Mouse (Mus musculus): ENCODE measurements around the gene Ntn5. TPM values are rescaled to one million over a fixed set of nuclear protein-coding genes. Genes with fewer than 3 reads are reported as not detected.

Ntn5 gene
- polyA plus RNA-seq, 1 experiment from 2014 or later = 0.80 TPM

DNA sequence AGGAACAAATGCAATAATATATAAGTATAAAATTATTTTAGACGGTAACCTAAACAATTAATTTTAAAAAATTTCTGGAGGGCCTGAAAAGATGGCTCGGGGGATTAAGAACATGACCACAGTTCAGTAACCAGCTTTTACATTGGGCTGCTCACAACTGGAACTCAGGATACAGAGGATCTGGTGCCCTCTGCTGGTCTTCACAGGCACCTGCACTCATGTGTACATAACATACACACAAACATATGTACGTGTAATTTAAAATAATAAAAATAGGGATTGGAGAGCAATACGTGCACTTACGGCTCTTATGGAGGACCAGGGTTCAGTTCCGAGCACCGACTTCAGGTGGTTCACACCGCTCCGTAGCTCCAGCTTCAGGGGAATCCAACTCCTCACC lies 14.9 kb upstream of the Ntn5 start:
- Histone ChIP-seq H3K4me2 (ENCODE audit: low read length) (no peak overlapping the region), H3K27ac (ENCODE audit: low read depth) (no peak overlapping the region), H3K36me3 (ENCODE audit: control insufficient read depth, insufficient read depth, low read length) (no peaks in the 10 kb centered on the region), H3K4me1 (replicated peaks; ENCODE audit: control insufficient read depth, insufficient read depth, low read length) (peaks cover 10% of the 10 kb centered on the region; the same call in 1 of the 2 replicates), H3K9me3 (ENCODE audit: control insufficient read depth, low read length) (no peaks in the 10 kb centered on the region), H3K27me3 (replicated peaks; ENCODE audit: control insufficient read depth, insufficient read depth, low read length) (no peaks in the 10 kb centered on the region), H3K4me3 (ENCODE audit: low read depth, low read length) (no peak overlapping the region), H3K9ac (ENCODE audit: low read length) (no peak overlapping the region)
- 95% methylated on average over 9 of the region's 9 CpGs for WGBS
- DNase-seq (ENCODE audit: low spot score) (no peak), ATAC-seq (replicated peaks; ENCODE audit: low FRiP score, low TSS enrichment, low read depth) (no peak)

DNA sequence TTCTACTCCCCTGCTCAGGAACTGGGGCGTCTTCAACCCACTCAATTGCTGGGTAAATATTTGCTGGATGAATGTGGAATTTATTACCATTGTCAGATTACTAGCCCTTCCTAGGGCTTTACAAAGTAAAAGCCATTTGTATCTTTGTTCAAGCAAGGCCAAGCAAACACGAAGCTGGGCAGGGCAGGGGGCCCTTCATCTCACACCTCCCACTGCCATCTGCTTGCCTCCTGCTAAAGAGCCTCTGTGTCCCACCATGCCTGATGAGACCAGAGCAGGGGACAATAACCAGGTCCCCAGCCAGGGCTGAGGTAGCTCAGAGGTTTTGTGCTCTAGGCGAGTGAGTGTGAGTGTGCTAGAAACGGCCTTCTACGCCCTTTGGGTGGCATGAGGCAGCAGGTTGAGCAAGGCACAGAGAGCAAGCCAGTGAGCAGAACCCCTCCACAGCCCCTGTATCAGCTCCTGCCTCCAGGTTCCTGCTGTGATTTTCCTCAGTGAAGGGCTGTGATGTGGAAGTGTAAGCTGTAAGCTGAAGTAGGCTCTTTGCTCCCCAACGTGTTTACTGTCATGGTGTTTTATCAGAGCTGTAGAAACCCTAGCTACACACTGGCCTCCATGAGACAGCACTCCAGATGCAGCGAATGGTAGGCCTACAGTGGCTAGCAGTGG lies 6.1 kb upstream of the Ntn5 start:
- H3K9ac ChIP-seq (ENCODE audit: low read length) = no peak overlapping the region
- DNase-seq (ENCODE audit: low spot score) (peak; percentile 60), ATAC-seq (replicated peaks; ENCODE audit: low FRiP score, low TSS enrichment, low read depth) (peak; percentile 64; the same call in 1 of the 2 replicates)
- no peak overlapping the region for H3K4me3 ChIP-seq (ENCODE audit: low read depth, low read length)
- no peak overlapping the region for H3K4me2 ChIP-seq (ENCODE audit: low read length)
- no peaks in the 10 kb centered on the region for H3K27me3 ChIP-seq (replicated peaks; ENCODE audit: control insufficient read depth, insufficient read depth, low read length)
- H3K4me1 ChIP-seq (replicated peaks; ENCODE audit: control insufficient read depth, insufficient read depth, low read length) = peaks cover 9% of the 10 kb centered on the region
- peak overlapping the region; percentile 8 for H3K27ac ChIP-seq (ENCODE audit: low read depth)
- no peaks in the 10 kb centered on the region for H3K9me3 ChIP-seq (ENCODE audit: control insufficient read depth, low read length)
- no peaks in the 10 kb centered on the region for H3K36me3 ChIP-seq (ENCODE audit: control insufficient read depth, insufficient read depth, low read length)
- 52% methylated on average over 7 of the region's 7 CpGs for WGBS

DNA sequence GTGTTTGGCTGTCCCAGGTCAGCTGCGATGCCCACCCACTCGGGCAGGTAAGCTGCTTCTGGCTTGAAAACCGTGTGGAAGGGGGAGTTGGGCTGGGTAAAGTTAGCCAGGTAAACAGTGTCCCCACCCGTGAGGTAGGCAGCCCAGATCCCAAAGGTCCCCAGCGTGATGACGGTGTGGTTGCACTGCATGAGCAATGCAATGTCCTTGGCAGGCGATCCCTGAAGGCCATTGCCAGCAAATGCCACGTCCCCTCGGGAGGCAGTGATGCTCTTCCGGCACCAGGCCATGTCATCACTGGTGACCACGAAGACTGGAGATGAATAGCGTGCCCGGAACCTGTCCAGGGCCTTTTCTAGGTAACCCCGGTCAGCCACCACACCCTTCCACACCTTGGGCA lies 5.3 kb upstream of the Ntn5 start:
- DNase-seq (ENCODE audit: low spot score) (no peak), ATAC-seq (replicated peaks; ENCODE audit: low FRiP score, low TSS enrichment, low read depth) (no peak)
- Histone ChIP-seq H3K36me3 (ENCODE audit: control insufficient read depth, insufficient read depth, low read length) (no peaks in the 10 kb centered on the region), H3K4me2 (ENCODE audit: low read length) (no peak overlapping the region), H3K4me1 (replicated peaks; ENCODE audit: control insufficient read depth, insufficient read depth, low read length) (peaks cover 9% of the 10 kb centered on the region), H3K4me3 (ENCODE audit: low read depth, low read length) (no peak overlapping the region), H3K9me3 (ENCODE audit: control insufficient read depth, low read length) (no peaks in the 10 kb centered on the region), H3K9ac (ENCODE audit: low read length) (no peak overlapping the region), H3K27me3 (replicated peaks; ENCODE audit: control insufficient read depth, insufficient read depth, low read length) (no peaks in the 10 kb centered on the region), H3K27ac (ENCODE audit: low read depth) (no peak overlapping the region)
- WGBS = 92% methylated on average over 14 of the region's 14 CpGs

DNA sequence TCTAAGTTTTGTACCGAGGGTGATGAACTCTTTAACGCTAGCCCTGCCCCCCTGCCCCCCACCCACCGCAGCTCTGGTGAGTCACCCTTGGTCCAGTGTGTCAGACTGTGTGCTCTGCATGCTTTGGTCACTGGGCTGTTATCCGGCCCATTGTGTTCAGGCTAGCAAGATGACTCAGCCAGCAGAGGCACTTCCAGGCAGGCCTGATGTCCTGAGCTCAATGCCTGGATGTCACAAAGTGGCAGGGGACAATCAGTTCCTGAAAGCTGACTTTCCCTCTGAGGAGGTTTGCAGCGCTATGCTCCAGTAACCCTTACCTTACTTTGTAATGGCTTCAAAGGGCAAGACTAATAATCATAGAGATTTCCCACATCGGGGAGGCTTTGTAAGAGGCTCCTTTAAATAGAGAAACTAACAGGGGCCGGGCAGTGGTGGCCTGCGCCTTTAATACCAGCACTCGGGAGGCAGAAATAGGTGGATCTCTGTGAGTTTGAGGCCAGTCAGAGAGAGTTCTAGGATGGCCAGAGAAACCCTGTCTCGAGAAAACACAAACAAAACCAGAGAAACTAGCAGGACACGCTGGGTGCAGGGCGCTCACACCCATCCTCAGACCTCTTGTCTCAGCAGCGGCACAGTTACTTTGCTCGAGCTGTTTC lies 3.7 kb upstream of the Ntn5 start:
- Histone ChIP-seq H3K4me1 (replicated peaks; ENCODE audit: control insufficient read depth, insufficient read depth, low read length) (peaks cover 10% of the 10 kb centered on the region), H3K36me3 (ENCODE audit: control insufficient read depth, insufficient read depth, low read length) (no peaks in the 10 kb centered on the region), H3K4me3 (ENCODE audit: low read depth, low read length) (no peak overlapping the region), H3K9ac (ENCODE audit: low read length) (no peak overlapping the region), H3K9me3 (ENCODE audit: control insufficient read depth, low read length) (no peaks in the 10 kb centered on the region), H3K27me3 (replicated peaks; ENCODE audit: control insufficient read depth, insufficient read depth, low read length) (no peaks in the 10 kb centered on the region), H3K4me2 (ENCODE audit: low read length) (no peak overlapping the region), H3K27ac (ENCODE audit: low read depth) (no peak overlapping the region)
- ATAC-seq (replicated peaks; ENCODE audit: low FRiP score, low TSS enrichment, low read depth) = no peak
- 71% methylated on average over 14 of the region's 14 CpGs for WGBS
- DNase-seq (ENCODE audit: low spot score) = no peak

DNA sequence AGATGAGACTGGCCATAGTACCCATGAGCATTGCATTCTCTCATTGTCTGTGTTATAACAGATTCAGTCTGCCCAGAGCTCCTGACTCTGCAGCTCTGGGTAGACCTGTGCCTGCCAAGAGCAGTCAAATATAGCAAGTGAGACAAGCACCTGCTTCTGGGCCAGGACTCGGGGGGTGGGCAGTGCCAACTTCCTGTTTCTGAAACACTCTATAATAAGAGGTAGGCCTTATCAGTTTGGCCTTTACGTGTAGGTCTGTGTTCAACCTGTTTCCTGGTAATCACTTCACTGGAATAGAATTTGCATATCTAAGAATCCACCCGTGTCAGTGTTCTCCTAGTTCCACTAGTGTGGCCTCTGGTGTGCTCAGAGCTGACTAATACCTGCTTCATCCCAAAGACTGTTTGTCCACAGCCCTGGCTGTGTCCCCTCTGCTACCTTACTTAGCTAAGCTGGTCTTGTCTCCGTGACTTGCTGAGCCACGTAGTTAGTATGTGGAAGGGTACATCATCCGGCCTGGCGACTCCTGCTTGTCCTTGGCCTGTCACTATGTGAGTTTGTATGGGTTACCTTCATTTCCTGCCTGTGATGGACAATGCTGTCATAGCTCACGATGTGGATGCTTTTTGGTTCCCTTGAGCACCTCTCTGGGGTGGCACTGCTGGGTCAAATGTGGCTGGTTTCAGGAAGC lies 2.6 kb upstream of the Ntn5 start:
- H3K9ac ChIP-seq (ENCODE audit: low read length) = no peak overlapping the region
- H3K9me3 ChIP-seq (ENCODE audit: control insufficient read depth, low read length) = no peaks in the 10 kb centered on the region
- no peaks in the 10 kb centered on the region for H3K27me3 ChIP-seq (replicated peaks; ENCODE audit: control insufficient read depth, insufficient read depth, low read length)
- 74% methylated on average over 8 of the region's 8 CpGs for WGBS
- no peak overlapping the region for H3K4me2 ChIP-seq (ENCODE audit: low read length)
- no peaks in the 10 kb centered on the region for H3K36me3 ChIP-seq (ENCODE audit: control insufficient read depth, insufficient read depth, low read length)
- no peak for DNase-seq (ENCODE audit: low spot score)
- H3K27ac ChIP-seq (ENCODE audit: low read depth) = no peak overlapping the region
- peaks cover 21% of the 10 kb centered on the region for H3K4me1 ChIP-seq (replicated peaks; ENCODE audit: control insufficient read depth, insufficient read depth, low read length)
- H3K4me3 ChIP-seq (ENCODE audit: low read depth, low read length) = no peak overlapping the region
- ATAC-seq (replicated peaks; ENCODE audit: low FRiP score, low TSS enrichment, low read depth) = no peak

DNA sequence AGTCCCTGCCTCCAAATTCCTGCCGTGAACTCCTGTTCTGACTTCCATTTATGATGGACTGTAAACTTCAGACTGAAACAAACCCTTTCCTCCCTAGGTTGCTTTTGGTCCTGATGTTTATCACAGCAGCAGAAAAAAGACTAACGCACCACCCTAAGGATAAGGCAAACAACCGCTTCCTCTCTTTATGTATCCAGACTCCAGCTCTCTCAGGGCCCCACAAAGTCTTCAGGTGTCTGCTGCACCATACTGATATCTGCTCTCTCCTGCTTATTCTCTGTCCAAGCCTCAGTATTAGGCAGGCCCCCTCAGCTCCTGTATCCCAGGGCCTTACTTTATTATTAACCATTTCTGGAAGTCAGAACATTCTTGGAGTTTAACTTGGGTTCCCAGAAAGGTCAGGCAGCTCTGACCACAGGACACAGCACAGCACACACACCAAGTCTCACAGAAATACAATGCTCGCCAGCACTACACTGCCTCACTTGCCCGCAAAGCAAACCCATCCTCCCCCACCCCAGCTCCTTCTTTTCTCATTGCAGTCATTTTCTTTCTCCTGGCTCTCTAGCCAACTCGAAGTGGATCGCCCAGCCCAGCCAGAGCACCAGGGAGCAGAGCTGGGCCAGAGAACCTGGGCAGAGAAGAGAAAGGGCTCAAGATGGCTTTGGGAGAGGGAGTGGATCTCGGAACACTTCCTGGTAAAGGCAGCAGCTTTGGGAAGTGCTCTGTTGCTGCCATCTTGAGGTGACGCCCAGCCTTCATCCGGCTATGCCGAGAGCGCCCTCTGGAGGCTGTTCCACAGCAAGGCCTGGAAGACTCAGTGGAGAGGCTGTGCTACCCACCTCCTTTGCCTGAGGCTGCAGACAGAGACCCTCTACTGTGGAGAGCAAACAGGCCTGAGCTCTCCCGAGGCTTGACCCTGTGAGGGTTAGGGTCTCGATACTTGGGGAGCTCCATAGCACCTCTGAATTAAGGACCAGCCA lies 1.4 kb upstream of the Ntn5 start:
- 28% methylated on average over 14 of the region's 14 CpGs for WGBS
- Histone ChIP-seq H3K27me3 (replicated peaks; ENCODE audit: control insufficient read depth, insufficient read depth, low read length) (no peaks in the 10 kb centered on the region), H3K4me2 (ENCODE audit: low read length) (peak overlapping the region; percentile 35; the same call in 1 of the 2 replicates), H3K4me3 (ENCODE audit: low read depth, low read length) (no peak overlapping the region; the same call in 1 of the 2 replicates), H3K9ac (ENCODE audit: low read length) (no peak overlapping the region), H3K9me3 (ENCODE audit: control insufficient read depth, low read length) (no peaks in the 10 kb centered on the region), H3K36me3 (ENCODE audit: control insufficient read depth, insufficient read depth, low read length) (no peaks in the 10 kb centered on the region), H3K27ac (ENCODE audit: low read depth) (no peak overlapping the region), H3K4me1 (replicated peaks; ENCODE audit: control insufficient read depth, insufficient read depth, low read length) (peaks cover 24% of the 10 kb centered on the region)
- ATAC-seq (replicated peaks; ENCODE audit: low FRiP score, low TSS enrichment, low read depth) = peak; percentile 48
- peak; percentile 91 for DNase-seq (ENCODE audit: low spot score)

DNA sequence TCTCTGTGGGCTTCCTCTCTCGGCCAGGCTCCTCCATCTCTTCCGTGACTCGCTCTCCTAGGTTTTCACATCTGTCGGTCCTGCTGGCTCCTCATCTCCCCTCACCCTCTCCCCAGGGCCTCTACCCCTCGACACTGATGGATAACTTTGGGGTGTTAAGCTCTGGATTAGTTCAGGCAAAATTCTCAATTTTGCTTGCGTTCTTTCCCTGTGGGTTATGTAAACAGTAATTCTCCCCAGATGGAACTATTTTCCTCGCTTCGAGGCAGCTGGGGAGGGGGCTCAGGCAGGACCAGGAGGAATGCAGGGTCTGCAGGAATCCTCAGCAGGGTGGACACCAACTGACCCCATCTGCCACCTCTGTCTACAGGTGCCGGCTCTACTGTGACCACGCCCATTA lies 2.0 kb downstream of the Ntn5 start:
- H3K4me2 ChIP-seq (ENCODE audit: low read length) = peak overlapping the region; percentile 31
- H3K9ac ChIP-seq (ENCODE audit: low read length) = peak overlapping the region; percentile 21; the same call in 1 of the 2 replicates
- ATAC-seq (replicated peaks; ENCODE audit: low FRiP score, low TSS enrichment, low read depth) = no peak

DNA sequence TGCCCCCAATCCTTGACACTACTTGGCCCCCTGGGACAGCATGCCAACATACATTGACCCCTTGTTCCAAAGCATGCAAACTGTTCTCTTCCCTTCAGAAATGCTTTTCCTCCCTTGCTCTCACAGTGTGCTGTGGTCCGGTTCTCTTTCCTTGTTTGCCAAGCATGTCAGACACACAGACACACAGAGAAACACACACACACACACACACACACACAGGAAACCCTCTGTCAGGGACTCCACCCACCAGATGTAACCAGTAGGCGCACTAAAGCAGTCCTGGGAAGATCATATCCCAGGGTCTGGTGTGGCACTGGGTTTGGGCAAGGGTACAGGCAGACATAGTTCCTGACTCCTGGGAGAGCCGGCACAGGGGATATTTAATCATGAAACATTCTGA lies 3.0 kb downstream of the Ntn5 start:
- Histone ChIP-seq H3K4me3 (ENCODE audit: low read depth, low read length) (no peak overlapping the region), H3K27me3 (replicated peaks; ENCODE audit: control insufficient read depth, insufficient read depth, low read length) (no peaks in the 10 kb centered on the region), H3K27ac (ENCODE audit: low read depth) (no peak overlapping the region), H3K4me1 (replicated peaks; ENCODE audit: control insufficient read depth, insufficient read depth, low read length) (peaks cover 22% of the 10 kb centered on the region), H3K9ac (ENCODE audit: low read length) (no peak overlapping the region), H3K36me3 (ENCODE audit: control insufficient read depth, insufficient read depth, low read length) (no peaks in the 10 kb centered on the region), H3K9me3 (ENCODE audit: control insufficient read depth, low read length) (no peaks in the 10 kb centered on the region), H3K4me2 (ENCODE audit: low read length) (no peak overlapping the region)
- ATAC-seq (replicated peaks; ENCODE audit: low FRiP score, low TSS enrichment, low read depth) (no peak), DNase-seq (ENCODE audit: low spot score) (no peak)
- 69% methylated on average over 3 of the region's 3 CpGs for WGBS

More for the DNA sequence above, 2.0 kb downstream of the Ntn5 start:
- no peaks in the 10 kb centered on the region for H3K27me3 ChIP-seq (replicated peaks; ENCODE audit: control insufficient read depth, insufficient read depth, low read length)
- no peak overlapping the region for H3K4me3 ChIP-seq (ENCODE audit: low read depth, low read length)
- 25% methylated on average over 10 of the region's 10 CpGs for WGBS
- peaks cover 22% of the 10 kb centered on the region for H3K4me1 ChIP-seq (replicated peaks; ENCODE audit: control insufficient read depth, insufficient read depth, low read length)
- no peaks in the 10 kb centered on the region for H3K36me3 ChIP-seq (ENCODE audit: control insufficient read depth, insufficient read depth, low read length)
- peak overlapping the region; percentile 65 for H3K27ac ChIP-seq (ENCODE audit: low read depth)
- peak; percentile 52 for DNase-seq (ENCODE audit: low spot score)
- no peaks in the 10 kb centered on the region for H3K9me3 ChIP-seq (ENCODE audit: control insufficient read depth, low read length)
